Mouse (Mus musculus): Measurements from ENCODE around the gene Hoxb6.

Gene Hoxb6

GRCm38 (mm10) chr11:96268031-96268745, 24.1 kb upstream of the Hoxb6 start:
- DNase-seq (ENCODE audit: low read depth in 1 of 2, low spot score in 2 of 2) = no peak

GRCm38 (mm10) chr11:96269869-96270268, 22.4 kb upstream of the Hoxb6 start:
- no peak for DNase-seq (ENCODE audit: low read depth in 1 of 2, low spot score in 2 of 2)

GRCm38 (mm10) chr11:96270996-96271540, 21.2 kb upstream of the Hoxb6 start, which contains the start of gene Hoxb9:
Gene Hoxb9, plus strand, starts transcription at chr11:96271457.
- no peak for DNase-seq (ENCODE audit: low read depth in 1 of 2, low spot score in 2 of 2)

- DNase-seq (ENCODE audit: low read depth in 1 of 2, low spot score in 2 of 2) = no peak
Measured at GRCm38 (mm10) chr11:96271541-96272011, 20.7 kb upstream of the Hoxb6 start.

DNA sequence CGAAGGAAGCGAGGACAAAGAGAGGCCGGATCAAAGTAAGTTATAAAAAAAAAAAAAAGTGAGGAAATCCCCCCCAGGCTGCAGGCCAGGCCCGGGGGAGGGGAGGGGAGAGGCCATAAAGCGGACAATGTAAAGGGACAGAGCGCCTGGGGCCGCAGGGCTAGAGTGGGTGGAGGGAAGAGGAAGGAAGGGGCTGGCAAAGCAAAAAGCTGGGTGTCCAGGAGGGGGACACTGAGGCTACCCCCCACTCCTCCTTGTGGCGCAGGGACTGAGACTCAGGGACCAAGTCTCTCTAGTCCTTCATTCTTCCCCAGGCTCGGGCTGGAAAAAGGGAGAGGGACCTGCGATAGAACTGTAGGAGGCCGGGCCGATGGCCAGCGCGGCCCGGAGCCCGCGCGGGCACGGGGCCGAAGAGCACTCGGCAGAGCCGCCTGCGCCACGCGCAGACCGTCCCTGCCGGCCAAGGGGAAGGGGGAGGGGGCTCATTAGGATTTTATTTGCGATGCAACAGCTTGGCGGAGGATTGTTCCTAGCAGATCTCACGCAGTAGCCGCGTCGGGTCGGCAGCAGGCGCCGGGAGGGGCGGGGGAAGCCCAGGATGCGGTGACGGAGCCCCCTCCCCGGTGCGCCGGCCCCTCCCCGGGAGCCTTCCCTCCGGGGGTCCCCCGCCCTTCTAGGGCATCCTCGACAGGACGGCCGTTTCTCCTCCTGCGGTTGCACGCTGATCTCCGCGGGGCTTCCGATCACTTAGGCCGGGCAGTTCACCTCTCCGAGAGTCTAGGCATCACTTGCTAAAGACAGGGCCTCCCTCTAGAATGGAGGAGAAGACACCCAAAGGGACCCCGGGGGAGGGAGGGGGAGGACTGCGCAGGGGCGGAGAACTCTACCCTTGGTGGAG, 20.0 kb upstream of the Hoxb6 start:
- no peak for DNase-seq (ENCODE audit: low read depth in 1 of 2, low spot score in 2 of 2)

DNA sequence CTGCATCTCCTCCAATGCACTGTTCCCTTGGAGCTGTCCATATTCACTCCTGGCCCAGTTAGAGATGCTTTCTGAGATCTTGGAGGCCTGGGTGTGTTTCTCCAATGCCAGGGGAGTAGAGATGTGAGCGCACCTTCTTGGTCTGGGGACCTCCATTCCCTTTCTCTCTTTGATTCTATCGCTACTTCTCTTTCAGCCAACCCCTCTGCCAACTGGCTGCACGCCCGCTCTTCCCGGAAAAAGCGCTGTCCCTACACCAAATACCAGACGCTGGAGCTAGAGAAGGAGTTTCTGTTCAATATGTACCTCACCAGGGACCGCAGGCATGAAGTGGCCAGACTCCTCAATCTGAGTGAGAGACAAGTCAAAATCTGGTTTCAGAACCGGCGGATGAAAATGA, 17.8 kb upstream of the Hoxb6 start:
- DNase-seq (ENCODE audit: low read depth in 1 of 2, low spot score in 2 of 2) = no peak

- DNase-seq (ENCODE audit: low read depth in 1 of 2, low spot score in 2 of 2) = no peak
Measured at GRCm38 (mm10) chr11:96275896-96276295, 16.4 kb upstream of the Hoxb6 start.

GRCm38 (mm10) chr11:96277151-96278044, 14.9 kb upstream of the Hoxb6 start:
- no peak for DNase-seq (ENCODE audit: low read depth in 1 of 2, low spot score in 2 of 2)

DNA sequence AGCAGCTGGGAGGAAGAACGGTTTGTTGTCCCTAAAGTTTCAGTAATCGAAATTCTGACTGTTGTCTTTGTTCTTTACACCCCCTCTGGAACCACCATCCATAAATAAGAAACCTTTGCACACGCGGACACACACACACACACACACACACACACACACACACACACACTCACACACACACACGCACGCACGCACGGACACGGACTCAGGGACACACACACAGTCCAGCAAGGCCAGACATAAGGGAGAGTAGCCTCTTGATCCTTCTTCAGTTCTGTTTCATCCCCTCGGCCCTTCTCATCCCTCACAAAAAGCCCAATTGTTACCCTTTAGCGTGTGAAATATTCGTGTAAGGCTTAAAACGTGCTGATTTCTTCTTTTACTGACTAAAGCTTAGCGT, 14.0 kb upstream of the Hoxb6 start:
- no peak for DNase-seq (ENCODE audit: low read depth in 1 of 2, low spot score in 2 of 2)

DNA sequence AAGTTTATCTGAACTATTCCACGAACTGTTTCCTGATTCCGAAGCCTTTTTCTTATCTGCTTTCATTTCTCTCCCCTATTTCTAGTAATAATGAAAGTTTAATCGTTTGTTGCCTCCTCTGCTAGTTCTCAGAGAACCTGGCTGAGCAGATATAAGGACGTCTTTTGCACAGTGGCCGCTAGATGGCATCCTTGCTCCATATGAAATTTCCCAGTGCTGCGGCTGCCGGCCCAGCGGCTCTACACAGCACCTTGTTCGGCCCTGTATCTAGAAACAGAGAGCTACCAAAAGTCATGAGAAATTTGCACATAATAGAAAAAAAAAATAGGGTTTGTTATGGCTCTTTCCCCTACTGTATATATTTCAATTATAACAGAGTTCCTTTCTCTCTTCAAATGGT, 13.5 kb upstream of the Hoxb6 start:
- peak in 1 of 2 experiments; percentile 56 for DNase-seq (ENCODE audit: low read depth in 1 of 2, low spot score in 2 of 2)

- DNase-seq (ENCODE audit: low read depth in 1 of 2, low spot score in 2 of 2) = no peak
Measured at GRCm38 (mm10) chr11:96279421-96280233, 12.6 kb upstream of the Hoxb6 start.

DNA sequence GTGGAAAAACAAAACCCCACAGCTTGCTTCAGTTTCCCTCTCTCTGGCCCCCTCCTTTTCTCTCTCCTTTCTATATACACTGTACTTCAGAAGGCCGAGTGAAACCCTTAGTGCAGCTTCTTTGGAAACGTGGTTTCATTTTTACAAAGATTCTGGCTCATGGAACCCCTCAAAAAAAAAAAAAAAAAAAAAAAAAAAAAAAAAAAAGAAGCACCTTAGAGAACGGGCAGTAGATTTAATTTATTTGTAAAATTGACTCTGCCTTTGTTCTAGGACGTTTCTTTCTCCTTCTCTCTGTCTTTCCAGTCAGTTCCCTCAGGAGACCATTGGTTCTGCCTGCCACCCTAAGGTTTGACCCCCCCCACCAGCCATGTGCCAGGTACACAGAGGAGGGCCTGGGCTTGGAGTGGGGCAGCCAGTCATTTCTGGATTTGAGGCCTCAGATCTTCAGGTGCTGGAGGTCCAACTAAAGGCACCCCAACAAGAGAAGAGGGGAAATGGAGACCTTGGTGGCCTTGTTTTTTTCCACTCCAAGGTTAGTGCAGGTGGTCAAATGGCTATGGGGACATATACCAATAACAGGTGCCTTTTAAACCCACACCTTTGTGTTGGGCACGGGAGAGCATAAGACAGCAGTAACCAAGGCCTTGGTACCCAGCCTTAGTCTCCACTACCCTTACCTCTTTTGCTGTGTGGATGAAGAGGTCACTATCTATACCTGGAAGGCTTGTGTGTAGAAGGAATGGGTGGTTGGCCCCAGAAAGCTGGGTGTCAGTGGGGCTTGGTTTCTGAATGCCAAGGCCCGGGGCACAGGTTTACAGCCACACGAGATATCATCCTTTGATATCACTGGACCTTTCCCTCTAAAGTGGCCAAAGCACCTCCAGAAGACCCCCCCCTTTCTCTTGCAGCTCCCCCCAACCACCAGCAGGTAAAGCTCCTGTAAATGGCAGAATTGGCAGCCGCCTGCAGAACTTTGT, 11.6 kb upstream of the Hoxb6 start:
- DNase-seq (ENCODE audit: low read depth in 1 of 2, low spot score in 2 of 2) = no peak

DNA sequence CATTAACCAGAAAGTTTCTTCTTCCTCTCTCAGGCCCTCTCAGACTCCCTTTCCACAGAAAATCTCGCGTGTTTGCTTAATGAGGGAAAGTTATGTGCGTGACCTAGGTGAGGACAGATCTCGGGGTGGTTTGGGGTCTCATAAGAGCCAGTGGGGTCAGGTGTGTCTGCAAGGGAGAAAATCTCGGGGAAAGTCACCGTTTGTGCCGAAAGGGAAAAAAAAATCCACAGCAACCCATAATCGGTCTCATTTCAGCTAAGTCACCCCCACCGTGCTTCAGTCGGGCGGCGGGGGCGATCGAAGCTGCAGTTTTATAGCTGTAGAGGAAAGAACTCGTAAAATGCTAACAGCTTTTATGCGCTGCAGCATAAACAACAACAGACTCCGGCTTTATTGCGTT, 10.9 kb upstream of the Hoxb6 start:
- DNase-seq (ENCODE audit: low read depth in 1 of 2, low spot score in 2 of 2) = no peak

DNA sequence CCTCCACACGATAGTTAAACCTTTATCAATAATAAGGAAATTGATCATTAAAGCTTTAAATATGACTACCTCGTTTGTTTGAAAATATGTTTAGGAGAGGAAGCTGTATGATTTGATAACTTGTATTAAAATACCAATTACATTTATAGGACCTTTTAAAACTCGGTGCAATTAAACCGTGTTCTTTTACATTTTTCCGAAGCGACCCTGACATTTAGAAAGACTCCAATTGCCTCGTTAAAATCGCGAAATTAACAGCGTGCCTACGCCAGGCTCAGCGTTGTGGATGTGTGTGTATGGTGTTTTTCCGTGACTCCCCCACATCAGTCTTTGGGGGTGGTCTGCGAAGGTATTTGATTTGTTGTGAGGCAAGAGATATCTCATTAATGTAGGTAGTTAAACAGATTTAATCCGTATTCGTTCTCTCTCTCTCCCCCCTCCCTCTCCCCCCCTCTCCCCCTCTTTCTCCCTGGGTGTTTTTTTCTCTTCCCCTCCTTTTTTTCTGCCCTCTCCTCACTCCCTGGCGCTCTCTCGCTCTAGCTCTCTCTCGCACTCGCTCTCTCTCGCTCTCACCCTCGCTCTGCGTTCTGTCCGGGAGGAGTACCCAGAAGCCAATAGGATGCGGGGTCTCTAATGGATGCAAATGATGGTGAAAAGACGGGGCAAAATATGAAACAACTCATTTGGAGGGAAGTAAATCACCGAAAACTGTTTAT, 10.3 kb upstream of the Hoxb6 start, which contains the start of gene Hoxb8:
Gene Hoxb8, plus strand, starts transcription at position 51 of the 716 bp plus-strand sequence.
- no peak for DNase-seq (ENCODE audit: low read depth in 1 of 2, low spot score in 2 of 2)

- DNase-seq (ENCODE audit: low read depth in 1 of 2, low spot score in 2 of 2) = no peak
Measured at GRCm38 (mm10) chr11:96282795-96283430, 9.4 kb upstream of the Hoxb6 start.

- no peak for DNase-seq (ENCODE audit: low read depth in 1 of 2, low spot score in 2 of 2)
Measured at GRCm38 (mm10) chr11:96284041-96284749, 8.1 kb upstream of the Hoxb6 start.

Measured in monocyte, adult 2 months (primary cell).